Mouse (Mus musculus) midbrain, postnatal 0 days (tissue): Measurements from ENCODE around the gene Wdr70. TPM values are rescaled to one million over a fixed set of nuclear protein-coding genes. Genes with fewer than 3 reads are reported as not detected.
A peak's percentile ranks its signal among the peaks of the same experiment; 100 is the strongest.

Experiments used
- ATAC-seq: fragments of 200-750 bp; cut with Nextera tagmentation; 2 replicates; pipeline ENCODE4 v1.8.0; 2017; ENCODE audit warnings: moderate number of reproducible peaks, mild to moderate bottlenecking, moderate TSS enrichment, moderate library complexity; ENCODE audit not compliant: low FRiP score
- DNase-seq: peaks from one replicate; pipeline ENCODE4 v3.0.0-alpha.2; 2015; ENCODE audit warnings: low spot score
- H3K27ac ChIP-seq: fragments of 300-500 bp; sonication (generic); 2 replicates; pipeline ENCODE4 v1.5.1; 2014; ENCODE audit warnings: low read depth, mild to moderate bottlenecking, low read length, mixed read lengths
- H3K27me3 ChIP-seq: fragments of 300-500 bp; sonication (generic); 2 replicates; pipeline ENCODE4 v1.6.1; 2014; ENCODE audit warnings: low read length, control low read depth, mixed read lengths; ENCODE audit not compliant: insufficient read depth
- H3K36me3 ChIP-seq: fragments of 300-500 bp; sonication (generic); 2 replicates; pipeline ENCODE4 v1.6.1; 2014; ENCODE audit warnings: low read length, control low read depth, mixed read lengths; ENCODE audit not compliant: insufficient read depth
- H3K4me1 ChIP-seq: fragments of 300-500 bp; sonication (generic); 2 replicates; pipeline ENCODE4 v1.6.1; 2014; ENCODE audit warnings: mild to moderate bottlenecking, control low read depth, antibody characterized with exemption, low read length, mixed read lengths; ENCODE audit not compliant: insufficient read depth
- H3K4me2 ChIP-seq: fragments of 300-500 bp; sonication (generic); 2 replicates; pipeline ENCODE4 v1.6.1; 2014; ENCODE audit warnings: low read depth, mild to moderate bottlenecking, low read length, mixed read lengths; ENCODE audit not compliant: poor library complexity, severe bottlenecking
- H3K4me3 ChIP-seq: fragments of 300-500 bp; sonication (generic); 2 replicates; pipeline ENCODE4 v1.5.1; 2014; ENCODE audit warnings: low read depth, mild to moderate bottlenecking, low read length, moderate library complexity
- H3K9ac ChIP-seq: fragments of 300-500 bp; sonication (generic); replicated peaks from 2 replicates; pipeline ENCODE4 v1.6.1; 2014; ENCODE audit warnings: mild to moderate bottlenecking, low read length, moderate library complexity, mixed read lengths; ENCODE audit not compliant: poor library complexity, severe bottlenecking
- H3K9me3 ChIP-seq: fragments of 300-500 bp; sonication (generic); 2 replicates; pipeline ENCODE4 v1.6.1; 2016; ENCODE audit warnings: low read length, control low read depth
- CTCF ChIP-seq: IDR thresholded peaks from 2 replicates; pipeline ENCODE4 v1.5.1; 2016; ENCODE audit warnings: antibody characterized with exemption, mild to moderate bottlenecking
- WGBS: fragments of 180-500 bp; shearing (Covaris S2); extraction: QIAGEN DNeasy Blood & Tissue Kit; methylation state at CpG from one replicate; pipeline ENCODE4 v1.1.7; 2014; 5-methylcytosine and 5-hydroxymethylcytosine counted together
- polyA plus RNA-seq: library from polyadenylated mRNA; unstranded; fragments of >200 nt; fragmentation: Nextera tagmentation; extraction: Ambion mirVana; gene quantifications from 2 replicates; pipeline ENCODE4 v1.2.1, GENCODE M21; 2015
- total RNA-seq: library from RNA; depleted of rRNA; stranded (reverse); fragments of >200 nt; gene quantifications from 2 replicates; pipeline ENCODE4 v1.2.3, GENCODE M21; 2014

Wdr70 gene
- total and polyA plus RNA-seq, 2 experiments from 2014 or later: 44.6 to 68.6 TPM

DNA sequence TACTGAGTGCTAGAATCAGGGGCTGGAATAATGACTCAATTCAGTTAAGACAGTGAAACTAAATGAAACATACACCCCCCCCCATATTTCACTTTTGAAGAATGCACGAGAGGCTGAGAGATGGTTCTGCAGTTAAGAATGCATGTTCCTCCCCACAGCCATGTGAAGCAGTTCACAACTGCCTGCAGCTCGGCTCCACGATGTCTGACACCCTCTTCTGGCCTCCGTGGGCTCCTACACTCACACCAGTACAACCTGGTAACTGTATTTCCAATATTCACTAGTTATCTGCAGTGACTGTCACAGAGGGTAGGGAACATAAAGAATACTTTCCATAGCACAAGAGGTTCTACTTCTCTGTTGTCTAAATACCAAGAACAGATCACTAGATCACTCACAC is 59.2 kb downstream of the Wdr70 start:
- WGBS: 81% methylated on average over 4 of the region's 4 CpGs
- no peak overlapping the region for H3K9ac ChIP-seq
- H3K4me1 ChIP-seq: no peaks in the 10 kb centered on the region
- DNase-seq: peak; percentile 10
- H3K4me3 ChIP-seq: no peak overlapping the region
- no peaks in the 10 kb centered on the region for H3K36me3 ChIP-seq
- no peaks in the 10 kb centered on the region for H3K27me3 ChIP-seq
- peak; percentile 42 for TF ChIP-seq CTCF
- H3K9me3 ChIP-seq: no peaks in the 10 kb centered on the region
- H3K27ac ChIP-seq: no peak overlapping the region
- no peak overlapping the region for H3K4me2 ChIP-seq
- no peak for ATAC-seq

DNA sequence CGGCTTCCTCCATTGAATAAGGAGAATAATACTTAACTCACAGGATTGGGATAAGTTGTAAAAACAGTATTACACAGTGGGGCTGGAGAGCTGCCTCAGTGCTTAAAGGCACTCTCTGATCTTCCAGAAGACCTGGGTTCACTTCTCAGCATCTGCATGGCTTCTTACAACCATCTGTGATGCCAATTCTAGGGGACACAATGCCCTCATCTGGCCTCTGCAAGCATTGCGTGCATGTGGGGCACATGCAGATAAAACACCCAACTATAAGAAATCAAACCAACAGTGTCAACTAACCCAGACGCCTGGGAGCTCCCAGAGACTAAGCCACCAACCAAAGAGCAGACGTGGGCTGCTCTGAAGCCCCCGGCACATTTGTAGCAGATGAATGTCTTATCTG is 60.6 kb downstream of the Wdr70 start:
- DNase-seq: no peak
- ATAC-seq: no peak
- TF ChIP-seq CTCF: 0 out of 2 replicates have a peak, but pooled peaks have one; percentile 2
- no peaks in the 10 kb centered on the region for H3K4me1 ChIP-seq
- WGBS: 88% methylated on average over 5 of the region's 5 CpGs
- no peak overlapping the region for H3K9ac ChIP-seq
- H3K4me2 ChIP-seq: no peak overlapping the region
- H3K27me3 ChIP-seq: no peaks in the 10 kb centered on the region
- H3K36me3 ChIP-seq: no peaks in the 10 kb centered on the region
- no peak overlapping the region for H3K4me3 ChIP-seq
- no peaks in the 10 kb centered on the region for H3K9me3 ChIP-seq
- no peak overlapping the region for H3K27ac ChIP-seq

DNA sequence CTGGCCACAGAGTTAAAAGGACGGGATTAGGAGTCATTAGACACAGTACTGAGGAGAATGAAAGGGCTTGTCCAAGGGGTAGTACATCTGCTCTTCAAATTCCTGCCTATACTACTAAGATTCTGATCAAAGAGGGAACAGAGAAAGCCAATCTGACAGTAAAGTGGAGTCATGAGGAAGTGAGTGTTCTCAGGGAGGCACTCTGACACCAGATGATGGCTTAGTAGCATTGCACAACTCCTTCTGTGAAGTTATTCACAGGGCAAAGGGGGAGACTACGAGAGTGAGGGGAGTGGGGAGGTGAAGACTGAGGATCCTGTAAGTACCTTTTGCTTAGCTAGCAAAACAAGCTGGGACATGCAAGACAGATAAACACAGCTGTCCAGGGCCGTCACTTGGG is 61.2 kb downstream of the Wdr70 start:
- no peaks in the 10 kb centered on the region for H3K4me1 ChIP-seq
- ATAC-seq (no peak), DNase-seq (no peak)
- WGBS: 52% methylated on average over 3 of the region's 3 CpGs
- no peak overlapping the region for H3K4me3 ChIP-seq
- no peaks in the 10 kb centered on the region for H3K27me3 ChIP-seq
- H3K9me3 ChIP-seq: no peaks in the 10 kb centered on the region
- no peak overlapping the region for H3K4me2 ChIP-seq
- 0 out of 2 replicates have a peak, but pooled peaks cover 3% of the 10 kb centered on the region for H3K36me3 ChIP-seq
- no peak for TF ChIP-seq CTCF
- no peak overlapping the region for H3K27ac ChIP-seq
- no peak overlapping the region for H3K9ac ChIP-seq

DNA sequence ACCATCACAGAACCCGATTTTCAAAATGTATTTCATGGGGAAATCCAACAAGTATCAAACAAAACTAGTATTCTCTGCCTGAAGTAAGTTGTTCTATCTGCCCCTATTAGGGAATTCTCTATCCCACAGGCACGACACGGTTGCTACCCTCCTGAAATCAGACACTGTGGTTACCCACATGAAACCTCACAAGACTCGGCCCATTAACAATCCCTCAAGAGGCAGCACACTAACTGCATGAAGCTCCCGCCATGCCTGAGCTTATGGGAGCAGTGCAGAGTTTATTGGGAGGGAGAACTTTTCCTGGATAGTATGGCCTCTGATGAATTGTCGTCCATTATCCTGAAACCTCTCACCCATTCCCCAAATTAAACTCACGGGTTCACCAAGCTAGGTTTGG is 67.8 kb downstream of the Wdr70 start:
- Histone ChIP-seq H3K4me3 (no peak overlapping the region), H3K9me3 (no peaks in the 10 kb centered on the region), H3K27ac (no peak overlapping the region), H3K4me2 (no peak overlapping the region), H3K27me3 (no peaks in the 10 kb centered on the region), H3K4me1 (no peaks in the 10 kb centered on the region), H3K9ac (no peak overlapping the region), H3K36me3 (0 out of 2 replicates have a peak, but pooled peaks cover 3% of the 10 kb centered on the region)
- ATAC-seq: no peak
- WGBS: 85% methylated on average over 7 of the region's 7 CpGs
- no peak for DNase-seq
- TF ChIP-seq CTCF: no peak

DNA sequence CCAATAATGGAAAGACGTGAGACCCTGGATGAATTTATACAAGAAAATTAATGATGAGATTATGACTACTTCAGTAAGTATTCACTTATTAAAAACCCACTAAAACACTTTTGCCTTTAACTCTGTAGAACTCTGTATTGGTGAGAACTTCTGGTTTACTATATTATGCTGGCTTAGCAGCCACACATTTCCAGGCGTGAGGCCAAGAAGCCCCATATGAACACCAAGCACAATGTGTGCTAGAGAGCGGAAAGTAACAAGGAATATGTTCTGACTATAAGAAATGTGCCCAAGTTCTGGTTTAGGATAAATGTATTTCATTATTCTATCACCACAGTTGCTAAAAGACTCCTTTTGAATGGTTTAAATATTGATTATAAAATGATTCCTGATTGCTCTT is 68.4 kb downstream of the Wdr70 start:
- no peaks in the 10 kb centered on the region for H3K9me3 ChIP-seq
- no peak overlapping the region for H3K4me3 ChIP-seq
- H3K4me1 ChIP-seq: no peaks in the 10 kb centered on the region
- no peak for TF ChIP-seq CTCF
- ATAC-seq (no peak), DNase-seq (peak; percentile 49)
- 85% methylated on average over 3 of the region's 3 CpGs for WGBS
- no peak overlapping the region for H3K4me2 ChIP-seq
- no peaks in the 10 kb centered on the region for H3K27me3 ChIP-seq
- 0 out of 2 replicates have a peak, but pooled peaks cover 3% of the 10 kb centered on the region for H3K36me3 ChIP-seq
- no peak overlapping the region for H3K9ac ChIP-seq
- H3K27ac ChIP-seq: no peak overlapping the region

DNA sequence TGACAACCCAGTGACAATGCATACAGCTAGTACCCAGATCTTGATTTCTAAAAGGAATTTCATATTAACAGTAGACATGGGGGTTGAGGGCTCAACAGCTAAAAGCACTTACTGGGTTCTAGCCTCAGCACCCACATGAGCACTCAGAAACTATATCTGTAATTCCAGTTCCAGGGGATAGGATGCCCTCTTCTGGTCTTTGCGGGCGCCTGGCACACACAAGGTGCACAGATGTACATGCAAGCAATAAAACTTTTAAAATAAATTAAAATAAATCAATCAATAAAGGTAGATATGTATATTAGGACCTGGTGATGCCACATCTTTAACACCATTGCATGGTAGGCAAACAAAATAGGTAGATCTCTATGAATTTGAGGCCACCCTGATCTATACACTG is 71.5 kb downstream of the Wdr70 start:
- Histone ChIP-seq H3K9ac (no peak overlapping the region), H3K27me3 (no peaks in the 10 kb centered on the region), H3K36me3 (no peaks in the 10 kb centered on the region), H3K4me1 (no peaks in the 10 kb centered on the region), H3K4me3 (no peak overlapping the region), H3K4me2 (no peak overlapping the region), H3K9me3 (no peaks in the 10 kb centered on the region), H3K27ac (no peak overlapping the region)
- DNase-seq (no peak), ATAC-seq (no peak)
- no peak; the same call in 1 of the 2 replicates for TF ChIP-seq CTCF
- WGBS: 91% methylated on average over 2 of the region's 2 CpGs
